ENCODE assay signal across 13 mouse cellular contexts in the genomic region with DNA sequence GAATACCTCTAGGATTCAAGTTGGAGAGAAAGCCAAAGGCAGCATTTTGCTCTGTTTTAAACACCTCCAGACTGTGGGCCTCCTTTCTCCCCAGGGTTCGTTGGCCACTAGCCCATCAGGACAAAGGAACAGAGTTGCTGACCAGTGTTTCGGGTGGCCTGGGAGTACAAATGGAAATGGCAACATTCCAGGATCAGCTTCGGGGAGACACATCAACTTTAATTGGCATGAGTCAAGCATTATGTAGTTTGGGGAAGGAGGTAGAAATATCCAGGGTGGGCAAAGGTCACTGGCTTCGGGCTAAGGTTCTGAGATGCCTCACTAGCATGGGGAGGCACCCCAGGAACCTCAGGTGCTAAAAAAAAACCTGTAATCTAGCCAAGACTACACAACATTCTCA.
DNase-seq lines count a peak whose midpoint lies in the region.
"Had no signal": no experiment of that assay in that cellular context is flagged by ENCODE, and none has a peak within 500 bp of the region (broad histone marks: within the 10 kb centered on the region; RNA-seq: fewer than 3 reads in every experiment).

No protein-coding gene starts in this region.

- DNase-seq in kidney, adult 11 months: peak; percentile 31
- DNase-seq in kidney, postnatal 4 days: no peak
- peak; percentile 46 for DNase-seq in Muller cell, postnatal 12 days (ENCODE audit: inconsistent ontology term)
- DNase-seq in adrenal gland, postnatal 25 days: peak; percentile 10
- peak; percentile 45 to 66 for DNase-seq in kidney, postnatal 25 days
- DNase-seq in retina, embryonic 14.5 days (ENCODE audit: low spot score): no peak
- DNase-seq in heart, adult 11 months: no peak
- DNase-seq: cerebellum, adult 11-12 months; gastrocnemius, postnatal 25 days; heart, adult 18-20 months; heart, postnatal 36 days; lung, embryonic 14.5 days; thymus, postnatal 4 days had no signal

Comparison
In these comparisons a context has a peak if more than half of its experiments do, and no peak if none do; other contexts are left out.
1. DNase-seq: peak in kidney, adult 11 months (single experiment), Muller cell, postnatal 12 days (single experiment), adrenal gland, postnatal 25 days (single experiment) and kidney, postnatal 25 days (2 of 2); none in kidney, postnatal 4 days (0 of 2), retina, embryonic 14.5 days (single experiment) and heart, adult 11 months (single experiment).